Mouse (Mus musculus) heart, adult 2 months (tissue): ENCODE results near the gene Chd3.

Experiments
- CTCF ChIP-seq: fragments of 200-600 bp; IDR thresholded peaks from 2 replicates; pipeline ENCODE4 v1.8.1; 2022; ENCODE audit warnings: antibody characterized with exemption, mild to moderate bottlenecking, moderate library complexity
- POLR2A ChIP-seq: fragments of 200-500 bp; IDR thresholded peaks from 2 replicates; pipeline ENCODE4 v1.6.1; 2011; ENCODE audit warnings: mild to moderate bottlenecking, low read depth, low read length, control low read depth; ENCODE audit not compliant: insufficient read depth

DNA sequence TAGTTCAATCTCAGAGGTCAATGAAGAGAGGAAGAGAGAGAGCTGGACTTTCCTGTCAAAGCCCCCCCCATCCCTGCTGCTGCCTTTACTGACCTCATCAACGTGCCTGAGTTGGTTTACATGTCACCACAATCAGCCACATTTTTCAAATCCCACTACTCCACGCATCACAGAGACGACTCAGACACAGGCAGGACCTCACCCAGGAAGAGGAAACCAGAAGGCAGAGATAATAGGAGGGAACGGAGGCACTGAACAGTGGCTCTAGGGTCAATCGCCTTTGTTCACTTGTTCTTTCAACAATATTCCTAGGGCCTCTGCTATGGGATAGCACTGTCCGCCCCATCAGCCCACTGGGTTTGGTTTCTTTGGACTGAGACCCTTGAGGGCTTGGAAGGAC, 41.6 kb downstream of the Chd3 start:
- TF ChIP-seq POLR2A (no peak), CTCF (no peak)
